Comparison of ENCODE assay signal across 29 mouse cellular contexts in genomic region chr19:10739916-10740315, GRCm38 (mm10). TPM values are rescaled to one million over a fixed set of nuclear protein-coding genes. Genes with fewer than 3 reads are reported as not detected.
DNase-seq lines count a peak whose midpoint lies in the region; ATAC-seq and TF ChIP-seq lines count a peak whose summit lies in the region.
"Had no signal": no experiment of that assay in that cellular context is flagged by ENCODE, and none has a peak within 500 bp of the region (broad histone marks: within the 10 kb centered on the region; RNA-seq: fewer than 3 reads in every experiment).

No protein-coding gene starts in this region.

- DNase-seq in thymus, adult 2 months: no peak
- DNase-seq in thymus, postnatal 4 days: no peak
- peak; percentile 41 for DNase-seq in splenic B cell, adult 2 months (ENCODE audit: low read depth, low spot score)
- no peak for DNase-seq in gastrocnemius, postnatal 25 days
- no peak for DNase-seq in right cerebral cortex, postnatal 10 days (ENCODE audit: low spot score in 2 of 2)
- DNase-seq: adrenal gland, adult 2 months; adrenal gland, postnatal 14 days; cerebellum, adult 11 months; cerebellum, adult 2 months; cerebellum, adult 9-11 months; cerebellum, postnatal 25 days; forebrain, postnatal 0 days; gastrocnemius, adult 2 months; gastrocnemius, postnatal 14 days; heart, adult 18-20 months; heart, postnatal 10 days; heart, postnatal 36 days had no signal

- TF ChIP-seq POLR2A in thymus, adult 2 months (IDR thresholded peaks at IDR 0.05; ENCODE audit: control insufficient read depth, extremely low read depth, insufficient read depth, low read length, poor library complexity): no peak

- H3K27me3 ChIP-seq in thymus, adult 2 months (ENCODE audit: control insufficient read depth, insufficient read depth, low read length): no peaks in the 10 kb centered on the region
- H3K27me3 ChIP-seq in splenic B cell, adult 2 months (ENCODE audit: control insufficient read depth, insufficient read depth, low read length, poor library complexity, severe bottlenecking): no peaks in the 10 kb centered on the region
- H3K27me3 ChIP-seq: embryonic facial prominence, embryonic 12.5 days; embryonic facial prominence, embryonic 15.5 days; heart, embryonic 12.5 days; Patski had no signal

- H3K36me3 ChIP-seq in thymus, adult 2 months (ENCODE audit: control insufficient read depth, insufficient read depth, low read length): peaks cover 10% of the 10 kb centered on the region; the same call in 1 of the 2 replicates
- H3K36me3 ChIP-seq in splenic B cell, adult 2 months (ENCODE audit: control insufficient read depth, insufficient read depth, low read length, poor library complexity, severe bottlenecking): no peaks in the 10 kb centered on the region
- H3K36me3 ChIP-seq: embryonic facial prominence, embryonic 12.5 days; embryonic facial prominence, embryonic 15.5 days; heart, embryonic 12.5 days; heart, embryonic 15.5 days; hindbrain, embryonic 10.5 days; hindbrain, embryonic 13.5 days had no signal

- H3K4me1 ChIP-seq in thymus, adult 2 months (replicated peaks; ENCODE audit: control insufficient read depth, insufficient read depth, low read length): peaks cover 63% of the 10 kb centered on the region
- H3K4me1 ChIP-seq: hindbrain, embryonic 13.5 days had no signal

- peak overlapping the region; percentile 33 for H3K27ac ChIP-seq in thymus, adult 2 months (ENCODE audit: control insufficient read depth, insufficient read depth, low read length)
- H3K27ac ChIP-seq: embryonic facial prominence, embryonic 12.5 days; embryonic facial prominence, embryonic 15.5 days; gastrocnemius, adult 2 months; heart, embryonic 15.5 days; hindbrain, embryonic 10.5 days; hindbrain, embryonic 13.5 days had no signal

- no peak overlapping the region for H3K4me3 ChIP-seq in thymus, adult 2 months (ENCODE audit: control insufficient read depth, insufficient read depth, low read length)
- H3K4me3 ChIP-seq: embryonic facial prominence, embryonic 12.5 days; embryonic facial prominence, embryonic 15.5 days; gastrocnemius, adult 2 months; heart, embryonic 12.5 days; heart, embryonic 15.5 days; hindbrain, embryonic 10.5 days; hindbrain, embryonic 13.5 days had no signal

- 92% methylated on average over 4 of the region's 4 CpGs for WGBS in thymus, adult 2 months

- ATAC-seq in activated CD4-positive, CD25-positive, alpha-beta regulatory T cell, adult 4 months: peak; percentile 13
- ATAC-seq: forebrain, embryonic 14.5 days; forebrain, postnatal 0 days; hindbrain, embryonic 16.5 days; Patski had no signal

- TF ChIP-seq CTCF in thymus, adult 2 months (IDR thresholded peaks at IDR 0.05; ENCODE audit: borderline replicate concordance, control insufficient read depth, extremely low read depth, insufficient read depth, low read length, poor library complexity): no peak

RNA-seq across cellular contexts. Expression of gene Cd5, which starts 1.1 kb away (rescaled TPM):
- 250 and 282 TPM in 2 replicates for polyA plus RNA-seq in thymus, adult 2 months (2012; rRNA removed)
- 100 to 1,000 TPM; 406 to 482 TPM for polyA plus RNA-seq in activated CD4-positive, CD25-positive, alpha-beta regulatory T cell, adult 4 months (2017; shearing (Covaris generic))
- under 1 TPM in 1 of 2 experiments, not detected in 1; 0.19 TPM for total RNA-seq in gastrocnemius, postnatal 25 days (2021)
- total RNA-seq: common myeloid progenitor, adult 5-6 weeks; ES-E14; gastrocnemius, adult 2 months; gastrocnemius, postnatal 14 days had no signal
- polyA plus RNA-seq: Patski had no signal

RNA-seq across cellular contexts. Expression of gene Vps37c, which starts 51.4 kb away (rescaled TPM):
- polyA plus RNA-seq in thymus, adult 2 months (2012; rRNA removed): 38.2 and 40.4 TPM in 2 replicates
- polyA plus RNA-seq in activated CD4-positive, CD25-positive, alpha-beta regulatory T cell, adult 4 months (2017; shearing (Covaris generic)): 10 to 100 TPM; 11.1 to 13.2 TPM
- 10 to 100 TPM; 23.9 to 26.2 TPM for total RNA-seq in gastrocnemius, postnatal 25 days (2021)
